Mouse (Mus musculus): ENCODE results near the gene Kcnh4. TPM values are rescaled to one million over a fixed set of nuclear protein-coding genes. Genes with fewer than 3 reads are reported as not detected.
"Not testable (repeated sequence)": the region's sequence is repeated elsewhere in the genome, so short reads cannot be mapped to it uniquely, and the experiment has no call there.

The Kcnh4 gene
- polyA plus RNA-seq, 2 experiments: not detected

GRCm38 (mm10) chr11:100796585-100796984 is 36.8 kb upstream of the Kcnh4 start:
- 84% methylated on average over 8 of the region's 8 CpGs for WGBS (ENCODE audit: insufficient replicate concordance)
- Histone ChIP-seq H3K4me3 (ENCODE audit: insufficient read depth in 1 of 2, low read depth in 2 of 2, low read length in 2 of 2) (no peak overlapping the region), H3K27me3 (ENCODE audit: control insufficient read depth, insufficient read depth, low read length) (no peaks in the 10 kb centered on the region), H3K4me1 (replicated peaks; ENCODE audit: control insufficient read depth in 2 of 2, insufficient read depth in 2 of 2, low read length in 1 of 2) (no peaks in the 10 kb centered on the region), H3K36me3 (replicated peaks; ENCODE audit: control insufficient read depth, insufficient read depth, low read depth) (peaks cover 8% of the 10 kb centered on the region), H3K9ac (replicated peaks) (no peak overlapping the region), H3K4me2 (ENCODE audit: low read depth) (no peak overlapping the region), H3K9me3 (ENCODE audit: control insufficient read depth, low read length) (no peaks in the 10 kb centered on the region), H3K27ac (no peak overlapping the region)
- no peak for ATAC-seq (ENCODE audit: insufficient read depth)
- TF ChIP-seq EP300 (IDR thresholded peaks at IDR 0.05; ENCODE audit: low read depth) (no peak), CTCF (IDR thresholded peaks at IDR 0.05; ENCODE audit: low read depth) (no peak)
- DNase-seq (ENCODE audit: low read depth in 3 of 3, low spot score in 3 of 3): no peak

- ATAC-seq (ENCODE audit: insufficient read depth) (no peak), DNase-seq (ENCODE audit: low read depth in 3 of 3, low spot score in 3 of 3) (no peak)
- TF ChIP-seq EP300 (IDR thresholded peaks at IDR 0.05; ENCODE audit: low read depth) (no peak), CTCF (IDR thresholded peaks at IDR 0.05; ENCODE audit: low read depth) (no peak)
- Histone ChIP-seq H3K36me3 (replicated peaks; ENCODE audit: control insufficient read depth, insufficient read depth, low read depth) (peaks cover 4% of the 10 kb centered on the region), H3K4me3 (ENCODE audit: insufficient read depth in 1 of 2, low read depth in 2 of 2, low read length in 2 of 2) (no peak overlapping the region), H3K27ac (no peak overlapping the region), H3K4me1 (replicated peaks; ENCODE audit: control insufficient read depth in 2 of 2, insufficient read depth in 2 of 2, low read length in 1 of 2) (no peaks in the 10 kb centered on the region), H3K9me3 (ENCODE audit: control insufficient read depth, low read length) (no peaks in the 10 kb centered on the region), H3K27me3 (ENCODE audit: control insufficient read depth, insufficient read depth, low read length) (no peaks in the 10 kb centered on the region), H3K9ac (replicated peaks) (no peak overlapping the region), H3K4me2 (ENCODE audit: low read depth) (no peak overlapping the region)
- WGBS (ENCODE audit: insufficient replicate concordance): 86% methylated on average over 2 of the region's 2 CpGs
Measured at GRCm38 (mm10) chr11:100795386-100795785, 35.6 kb upstream of the Kcnh4 start.

- H3K9ac ChIP-seq (replicated peaks): no peak overlapping the region
- H3K36me3 ChIP-seq (replicated peaks; ENCODE audit: control insufficient read depth, insufficient read depth, low read depth): peaks cover 22% of the 10 kb centered on the region
- H3K9me3 ChIP-seq (ENCODE audit: control insufficient read depth, low read length): no peaks in the 10 kb centered on the region
- no peak overlapping the region for H3K27ac ChIP-seq
- DNase-seq (ENCODE audit: low read depth in 3 of 3, low spot score in 3 of 3) (no peak), ATAC-seq (ENCODE audit: insufficient read depth) (no peak)
- WGBS (ENCODE audit: insufficient replicate concordance): 72% methylated on average over 2 of the region's 2 CpGs
- no peak overlapping the region for H3K4me2 ChIP-seq (ENCODE audit: low read depth)
- H3K27me3 ChIP-seq (ENCODE audit: control insufficient read depth, insufficient read depth, low read length): no peaks in the 10 kb centered on the region
- no peaks in the 10 kb centered on the region for H3K4me1 ChIP-seq (replicated peaks; ENCODE audit: control insufficient read depth in 2 of 2, insufficient read depth in 2 of 2, low read length in 1 of 2)
- no peak overlapping the region for H3K4me3 ChIP-seq (ENCODE audit: insufficient read depth in 1 of 2, low read depth in 2 of 2, low read length in 2 of 2)
- TF ChIP-seq CTCF (IDR thresholded peaks at IDR 0.05; ENCODE audit: low read depth): no peak
- TF ChIP-seq EP300 (IDR thresholded peaks at IDR 0.05; ENCODE audit: low read depth): no peak
Measured at GRCm38 (mm10) chr11:100791457-100792049, 31.8 kb upstream of the Kcnh4 start.

- not testable (repeated sequence) for ATAC-seq (ENCODE audit: insufficient read depth); H3K9ac ChIP-seq (replicated peaks); H3K27ac ChIP-seq; H3K4me2 ChIP-seq (ENCODE audit: low read depth); H3K4me3 ChIP-seq (ENCODE audit: insufficient read depth in 1 of 2, low read depth in 2 of 2, low read length in 2 of 2); DNase-seq (ENCODE audit: low read depth in 3 of 3, low spot score in 3 of 3); H3K9me3 ChIP-seq (ENCODE audit: control insufficient read depth, low read length); H3K27me3 ChIP-seq (ENCODE audit: control insufficient read depth, insufficient read depth, low read length); H3K4me1 ChIP-seq (replicated peaks; ENCODE audit: control insufficient read depth in 2 of 2, insufficient read depth in 2 of 2, low read length in 1 of 2)
- H3K36me3 ChIP-seq (replicated peaks; ENCODE audit: control insufficient read depth, insufficient read depth, low read depth): peaks cover 25% of the 10 kb centered on the region
- 84% methylated on average over 9 of the region's 9 CpGs for WGBS (ENCODE audit: insufficient replicate concordance)
Measured at GRCm38 (mm10) chr11:100790644-100791043, 30.9 kb upstream of the Kcnh4 start.

GRCm38 (mm10) chr11:100789702-100790101 is 30.0 kb upstream of the Kcnh4 start:
- no peak overlapping the region for H3K27ac ChIP-seq
- no peak for DNase-seq (ENCODE audit: low read depth in 3 of 3, low spot score in 3 of 3)
- no peak overlapping the region for H3K4me3 ChIP-seq (ENCODE audit: insufficient read depth in 1 of 2, low read depth in 2 of 2, low read length in 2 of 2)
- peaks cover 27% of the 10 kb centered on the region for H3K36me3 ChIP-seq (replicated peaks; ENCODE audit: control insufficient read depth, insufficient read depth, low read depth)
- no peak for ATAC-seq (ENCODE audit: insufficient read depth)
- H3K9me3 ChIP-seq (ENCODE audit: control insufficient read depth, low read length): no peaks in the 10 kb centered on the region
- no peak overlapping the region for H3K9ac ChIP-seq (replicated peaks)
- WGBS (ENCODE audit: insufficient replicate concordance): 76% methylated on average over 3 of the region's 3 CpGs
- no peak for TF ChIP-seq CTCF (IDR thresholded peaks at IDR 0.05; ENCODE audit: low read depth)
- TF ChIP-seq EP300 (IDR thresholded peaks at IDR 0.05; ENCODE audit: low read depth): no peak
- H3K4me2 ChIP-seq (ENCODE audit: low read depth): no peak overlapping the region
- H3K4me1 ChIP-seq (replicated peaks; ENCODE audit: control insufficient read depth in 2 of 2, insufficient read depth in 2 of 2, low read length in 1 of 2): no peaks in the 10 kb centered on the region
- no peaks in the 10 kb centered on the region for H3K27me3 ChIP-seq (ENCODE audit: control insufficient read depth, insufficient read depth, low read length)
